Mouse (Mus musculus) embryonic facial prominence, embryonic 13.5 days (tissue): ENCODE data around the gene Slc7a14. TPM values are rescaled to one million over a fixed set of nuclear protein-coding genes. Genes with fewer than 3 reads are reported as not detected.

Experiments used
- ATAC-seq: fragments of 200-750 bp; cut with Nextera tagmentation; 2 replicates; pipeline ENCODE4 v1.8.0; 2017; ENCODE audit warnings: low read depth; ENCODE audit not compliant: insufficient number of reproducible peaks, insufficient read depth, low FRiP score, low TSS enrichment
- H3K27ac ChIP-seq: fragments of 300-500 bp; sonication (generic); 2 replicates; pipeline ENCODE4 v1.5.1; 2015; ENCODE audit warnings: moderate library complexity, mild to moderate bottlenecking, inconsistent platforms
- H3K27me3 ChIP-seq: fragments of 300-500 bp; sonication (generic); 2 replicates; pipeline ENCODE4 v1.6.1; 2015; ENCODE audit warnings: mild to moderate bottlenecking, inconsistent platforms
- H3K36me3 ChIP-seq: fragments of 300-500 bp; sonication (generic); 2 replicates; pipeline ENCODE4 v1.6.1; 2015; ENCODE audit warnings: mild to moderate bottlenecking, inconsistent platforms
- H3K4me1 ChIP-seq: fragments of 300-500 bp; sonication (generic); 2 replicates; pipeline ENCODE4 v1.6.1; 2015; ENCODE audit warnings: inconsistent platforms
- H3K4me2 ChIP-seq: fragments of 300-500 bp; sonication (generic); 2 replicates; pipeline ENCODE4 v1.6.1; 2015; ENCODE audit warnings: moderate library complexity, mild to moderate bottlenecking, inconsistent platforms
- H3K4me3 ChIP-seq: fragments of 300-500 bp; sonication (generic); 2 replicates; pipeline ENCODE4 v1.5.1; 2015; ENCODE audit warnings: mild to moderate bottlenecking, inconsistent platforms
- H3K9ac ChIP-seq: fragments of 300-500 bp; sonication (generic); 2 replicates; pipeline ENCODE4 v1.6.1; 2015; ENCODE audit warnings: mild to moderate bottlenecking, inconsistent platforms
- H3K9me3 ChIP-seq: fragments of 300-500 bp; sonication (generic); 2 replicates; pipeline ENCODE4 v1.6.1; 2016; ENCODE audit warnings: inconsistent platforms
- WGBS: fragments of 180-500 bp; shearing (Covaris S2); methylation state at CpG from one replicate; pipeline ENCODE4 v1.1.7; 2015; ENCODE audit warnings: mixed read lengths; 5-methylcytosine and 5-hydroxymethylcytosine counted together
- polyA plus RNA-seq: library from polyadenylated mRNA; unstranded; fragments of >200 nt; fragmentation: Nextera tagmentation; extraction: Ambion mirVana; gene quantifications from 2 replicates; pipeline ENCODE4 v1.2.1, GENCODE M21; 2015

Slc7a14 gene
- polyA plus RNA-seq, 1 experiment from 2014 or later = 0.21 TPM

- no peaks in the 10 kb centered on the region for H3K36me3 ChIP-seq
- H3K4me1 ChIP-seq = peaks cover 3% of the 10 kb centered on the region; the same call in 1 of the 2 replicates
- H3K9me3 ChIP-seq = no peaks in the 10 kb centered on the region
- H3K4me3 ChIP-seq = no peak overlapping the region
- no peak for ATAC-seq
- no peak overlapping the region for H3K4me2 ChIP-seq
- H3K9ac ChIP-seq = no peak overlapping the region
- WGBS = 88% methylated on average over 2 of the region's 2 CpGs
- H3K27ac ChIP-seq = no peak overlapping the region
- no peaks in the 10 kb centered on the region for H3K27me3 ChIP-seq
These were observed 81.7 kb downstream of the Slc7a14 start for GRCm38 (mm10) chr3:31228487-31228886.

GRCm38 (mm10) chr3:31223551-31223950, 86.6 kb downstream of the Slc7a14 start:
- 95% methylated on average over 17 of the region's 17 CpGs for WGBS
- no peak overlapping the region for H3K9ac ChIP-seq
- no peak overlapping the region for H3K4me3 ChIP-seq
- H3K27ac ChIP-seq = no peak overlapping the region
- H3K36me3 ChIP-seq = no peaks in the 10 kb centered on the region
- no peak overlapping the region for H3K4me2 ChIP-seq
- H3K27me3 ChIP-seq = no peaks in the 10 kb centered on the region
- no peak for ATAC-seq
- no peaks in the 10 kb centered on the region for H3K4me1 ChIP-seq
- no peaks in the 10 kb centered on the region for H3K9me3 ChIP-seq

GRCm38 (mm10) chr3:31220040-31220439, 90.1 kb downstream of the Slc7a14 start:
- H3K9ac ChIP-seq = no peak overlapping the region
- no peaks in the 10 kb centered on the region for H3K27me3 ChIP-seq
- H3K4me3 ChIP-seq = no peak overlapping the region
- H3K9me3 ChIP-seq = no peaks in the 10 kb centered on the region
- 91% methylated on average over 4 of the region's 4 CpGs for WGBS
- H3K27ac ChIP-seq = no peak overlapping the region
- H3K4me2 ChIP-seq = no peak overlapping the region
- no peak for ATAC-seq
- no peaks in the 10 kb centered on the region for H3K36me3 ChIP-seq
- H3K4me1 ChIP-seq = peaks cover 9% of the 10 kb centered on the region

GRCm38 (mm10) chr3:31219483-31219882, 90.7 kb downstream of the Slc7a14 start:
- no peak for ATAC-seq
- Histone ChIP-seq H3K4me3 (no peak overlapping the region), H3K27me3 (no peaks in the 10 kb centered on the region), H3K36me3 (no peaks in the 10 kb centered on the region), H3K27ac (no peak overlapping the region), H3K9me3 (no peaks in the 10 kb centered on the region), H3K4me2 (no peak overlapping the region), H3K9ac (no peak overlapping the region), H3K4me1 (peaks cover 9% of the 10 kb centered on the region)
- WGBS = 82% methylated on average over 7 of the region's 7 CpGs

- H3K27me3 ChIP-seq = no peaks in the 10 kb centered on the region
- H3K9me3 ChIP-seq = no peaks in the 10 kb centered on the region
- ATAC-seq = peak; percentile 46; the same call in 1 of the 2 replicates
- H3K4me2 ChIP-seq = no peak overlapping the region
- H3K27ac ChIP-seq = no peak overlapping the region
- peaks cover 24% of the 10 kb centered on the region for H3K4me1 ChIP-seq
- 42% methylated on average over 10 of the region's 10 CpGs for WGBS
- no peaks in the 10 kb centered on the region for H3K36me3 ChIP-seq
- no peak overlapping the region for H3K9ac ChIP-seq
- H3K4me3 ChIP-seq = no peak overlapping the region
These were observed 92.7 kb downstream of the Slc7a14 start for GRCm38 (mm10) chr3:31217523-31217922.

GRCm38 (mm10) chr3:31213802-31214201, 96.4 kb downstream of the Slc7a14 start:
- 38% methylated on average over 3 of the region's 3 CpGs for WGBS
- 0 out of 2 replicates have a peak overlapping the region, but pooled peaks have one; percentile 76 for H3K27ac ChIP-seq

GRCm38 (mm10) chr3:31212205-31213038, 97.8 kb downstream of the Slc7a14 start:
- Histone ChIP-seq H3K27me3 (no peaks in the 10 kb centered on the region), H3K4me2 (peak overlapping the region; percentile 7; the same call in 1 of the 2 replicates), H3K9me3 (no peaks in the 10 kb centered on the region), H3K4me1 (peaks cover 46% of the 10 kb centered on the region), H3K27ac (peak overlapping the region; percentile 76), H3K4me3 (no peak overlapping the region), H3K36me3 (no peaks in the 10 kb centered on the region), H3K9ac (no peak overlapping the region)
- peak; percentile 80 for ATAC-seq
- WGBS = 32% methylated on average over 9 of the region's 9 CpGs

More at GRCm38 (mm10) chr3:31213802-31214201, 96.4 kb downstream of the Slc7a14 start:
- ATAC-seq = no peak
- Histone ChIP-seq H3K9ac (no peak overlapping the region), H3K4me3 (no peak overlapping the region), H3K27me3 (no peaks in the 10 kb centered on the region), H3K36me3 (no peaks in the 10 kb centered on the region), H3K9me3 (no peaks in the 10 kb centered on the region), H3K4me2 (no peak overlapping the region), H3K4me1 (peaks cover 38% of the 10 kb centered on the region)

- Histone ChIP-seq H3K4me3 (peak overlapping the region; percentile 22), H3K36me3 (no peaks in the 10 kb centered on the region), H3K9ac (peak overlapping the region; percentile 51), H3K27ac (peak overlapping the region; percentile 81), H3K9me3 (no peaks in the 10 kb centered on the region), H3K27me3 (no peaks in the 10 kb centered on the region), H3K4me1 (peaks cover 43% of the 10 kb centered on the region), H3K4me2 (peak overlapping the region; percentile 55)
- 3% methylated on average over 19 of the region's 19 CpGs for WGBS
- ATAC-seq = no peak
These were observed 101.2 kb downstream of the Slc7a14 start for GRCm38 (mm10) chr3:31209001-31209400.

- Histone ChIP-seq H3K4me1 (peaks cover 38% of the 10 kb centered on the region), H3K27me3 (no peaks in the 10 kb centered on the region), H3K9me3 (no peaks in the 10 kb centered on the region), H3K4me2 (peak overlapping the region; percentile 55), H3K9ac (peak overlapping the region; percentile 51; the same call in 1 of the 2 replicates), H3K27ac (peak overlapping the region; percentile 81), H3K4me3 (no peak overlapping the region), H3K36me3 (no peaks in the 10 kb centered on the region)
- 9% methylated on average over 6 of the region's 6 CpGs for WGBS
- no peak for ATAC-seq
These were observed 101.7 kb downstream of the Slc7a14 start for GRCm38 (mm10) chr3:31208458-31208994.

- no peaks in the 10 kb centered on the region for H3K9me3 ChIP-seq
- no peak overlapping the region for H3K9ac ChIP-seq
- H3K27ac ChIP-seq = peak overlapping the region; percentile 81
- H3K4me3 ChIP-seq = no peak overlapping the region
- WGBS = 37% methylated on average over 4 of the region's 4 CpGs
- H3K4me1 ChIP-seq = peaks cover 33% of the 10 kb centered on the region
- H3K4me2 ChIP-seq = no peak overlapping the region
- no peaks in the 10 kb centered on the region for H3K36me3 ChIP-seq
- no peaks in the 10 kb centered on the region for H3K27me3 ChIP-seq
- no peak for ATAC-seq
These were observed 102.1 kb downstream of the Slc7a14 start for GRCm38 (mm10) chr3:31208046-31208445.

- H3K9ac ChIP-seq = no peak overlapping the region
- H3K9me3 ChIP-seq = no peaks in the 10 kb centered on the region
- H3K36me3 ChIP-seq = no peaks in the 10 kb centered on the region
- no peak overlapping the region for H3K4me3 ChIP-seq
- no peak overlapping the region for H3K27ac ChIP-seq
- no peak overlapping the region for H3K4me2 ChIP-seq
- H3K27me3 ChIP-seq = no peaks in the 10 kb centered on the region
- no peak for ATAC-seq
- 84% methylated on average over 3 of the region's 3 CpGs for whole genome bisulfite sequencing
- peaks cover 21% of the 10 kb centered on the region for H3K4me1 ChIP-seq
These were observed 105.0 kb downstream of the Slc7a14 start for GRCm38 (mm10) chr3:31205167-31205566.

- Histone ChIP-seq H3K4me2 (no peak overlapping the region), H3K9me3 (no peaks in the 10 kb centered on the region), H3K9ac (no peak overlapping the region), H3K27ac (no peak overlapping the region), H3K4me3 (no peak overlapping the region), H3K36me3 (no peaks in the 10 kb centered on the region), H3K4me1 (peaks cover 21% of the 10 kb centered on the region), H3K27me3 (no peaks in the 10 kb centered on the region)
- ATAC-seq = no peak
- WGBS = 92% methylated on average over 11 of the region's 11 CpGs
These were observed 106.2 kb downstream of the Slc7a14 start for GRCm38 (mm10) chr3:31203947-31204346.
